Mouse (Mus musculus) brain, embryonic 14.5 days (tissue): Measurements from ENCODE around the gene Tacr3.

Experiments used
- CTCF ChIP-seq: fragments of 200-500 bp; IDR thresholded peaks from 2 replicates; pipeline ENCODE4 v1.5.1; 2012; ENCODE audit warnings: inconsistent platforms, mild to moderate bottlenecking, moderate library complexity, borderline replicate concordance; ENCODE audit not compliant: insufficient read depth, insufficient read length; ENCODE audit errors: extremely low read depth
- POLR2A ChIP-seq: fragments of 200-500 bp; IDR thresholded peaks from 2 replicates; pipeline ENCODE4 v1.6.1; 2012; ENCODE audit warnings: mild to moderate bottlenecking, inconsistent platforms, borderline replicate concordance; ENCODE audit not compliant: poor library complexity, insufficient read depth, insufficient read length, severe bottlenecking; ENCODE audit errors: extremely low read depth

DNA sequence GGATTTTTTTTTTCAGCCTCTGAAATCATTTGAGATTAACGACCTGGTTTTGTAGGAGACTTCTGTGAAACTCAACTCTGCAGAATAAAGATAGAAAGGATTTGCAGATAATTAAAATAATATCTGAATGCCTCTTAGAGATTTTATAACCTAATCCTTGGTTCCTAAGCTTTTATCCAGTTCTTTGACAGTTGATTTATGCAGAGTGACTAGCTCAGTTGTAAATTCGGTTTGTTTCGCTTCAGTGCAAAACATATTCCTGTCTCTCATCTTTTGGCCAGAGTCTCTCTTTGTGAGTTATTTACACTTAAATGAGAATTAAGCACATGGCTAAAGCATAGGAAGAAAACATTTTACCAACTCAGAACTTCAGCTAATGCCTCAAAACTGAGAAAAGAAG is 151.3 kb downstream of the Tacr3 start:
- TF ChIP-seq POLR2A (no peak), CTCF (no peak)
